Mouse (Mus musculus) mouse embryonic stem cell (cell line): ENCODE data around the gene 4930519P11Rik.

Experiments used
- in situ Hi-C, 2 experiments: fragments of 300-500 bp; cut with MboI; formaldehyde crosslinking; loops; 1 replicate in 1 of 2; 3 replicates in 1 of 2; pipeline ENCODE4 v1.14.3; 2019 to 2020; ENCODE audit warnings: low sequenced_read_pairs in 2 of 2, low pct_unique_long_range_greater_than_20kb in 1 of 2, mixed read lengths in 1 of 2; ENCODE audit not compliant: unreplicated experiment in 1 of 2

The 4930519P11Rik gene

DNA sequence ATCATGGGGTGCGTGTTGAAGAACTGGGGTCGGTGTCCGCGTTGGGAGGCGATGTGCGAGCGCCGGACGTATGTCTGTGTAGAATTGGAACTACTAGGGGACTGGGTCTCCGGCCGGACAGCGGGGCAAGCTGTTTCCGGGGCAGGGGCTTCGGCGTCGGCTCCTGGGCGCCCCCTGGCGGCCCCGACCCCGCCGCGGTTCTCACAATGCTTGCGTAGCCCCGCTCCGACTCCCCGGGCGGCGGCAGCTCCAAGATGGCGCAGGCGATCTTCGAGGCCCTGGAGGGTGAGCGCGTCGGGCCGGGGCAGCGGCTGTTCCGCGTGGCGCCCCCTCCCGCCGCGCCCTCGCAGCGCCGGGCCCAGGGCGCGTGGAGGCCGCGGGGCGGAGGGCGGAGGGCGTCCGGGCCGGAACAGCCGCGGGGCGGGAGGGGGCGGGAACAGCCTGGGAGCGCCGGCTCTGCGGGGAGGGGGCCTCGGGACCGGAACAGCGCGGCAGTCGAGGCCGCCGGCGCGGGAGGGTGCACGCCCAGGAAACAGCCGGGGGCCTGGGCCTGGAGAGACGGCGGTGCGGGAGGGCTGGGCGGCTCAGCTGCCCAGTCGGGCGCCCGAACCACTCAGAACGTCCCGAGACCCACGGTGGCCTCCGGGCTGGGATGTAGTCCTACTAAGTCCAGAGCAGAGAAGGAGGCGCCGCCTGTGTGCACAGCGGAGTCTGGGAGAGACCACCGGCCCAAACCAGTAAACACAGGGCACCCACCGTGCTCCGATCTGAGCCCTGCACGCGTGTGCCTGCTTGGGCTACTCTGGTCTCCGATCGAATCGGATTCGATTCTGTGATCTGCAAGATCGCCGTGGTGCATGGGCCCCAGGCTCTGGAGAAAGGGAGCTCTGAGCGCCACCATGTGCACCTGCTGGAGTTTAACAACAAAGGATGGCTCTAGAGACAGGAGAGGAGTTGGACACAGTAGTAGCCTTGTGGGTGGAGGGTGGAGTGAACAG is at the start of gene 4930519P11Rik, which contains the start of gene Zfp341:
Gene 4930519P11Rik (minus strand): TSS at position 320 of the 998 bp plus-strand sequence.
Gene Zfp341 (plus strand): TSS at position 180 of the 998 bp plus-strand sequence.
- in situ Hi-C loops: no loop called here

- in situ Hi-C loops: no loop called here
Measured at GRCm38 (mm10) chr2:154659531-154660074, 46.4 kb upstream of the 4930519P11Rik start.

GRCm38 (mm10) chr2:154659070-154659469 is 45.8 kb upstream of the 4930519P11Rik start:
- in situ Hi-C loops: no loop called here

DNA sequence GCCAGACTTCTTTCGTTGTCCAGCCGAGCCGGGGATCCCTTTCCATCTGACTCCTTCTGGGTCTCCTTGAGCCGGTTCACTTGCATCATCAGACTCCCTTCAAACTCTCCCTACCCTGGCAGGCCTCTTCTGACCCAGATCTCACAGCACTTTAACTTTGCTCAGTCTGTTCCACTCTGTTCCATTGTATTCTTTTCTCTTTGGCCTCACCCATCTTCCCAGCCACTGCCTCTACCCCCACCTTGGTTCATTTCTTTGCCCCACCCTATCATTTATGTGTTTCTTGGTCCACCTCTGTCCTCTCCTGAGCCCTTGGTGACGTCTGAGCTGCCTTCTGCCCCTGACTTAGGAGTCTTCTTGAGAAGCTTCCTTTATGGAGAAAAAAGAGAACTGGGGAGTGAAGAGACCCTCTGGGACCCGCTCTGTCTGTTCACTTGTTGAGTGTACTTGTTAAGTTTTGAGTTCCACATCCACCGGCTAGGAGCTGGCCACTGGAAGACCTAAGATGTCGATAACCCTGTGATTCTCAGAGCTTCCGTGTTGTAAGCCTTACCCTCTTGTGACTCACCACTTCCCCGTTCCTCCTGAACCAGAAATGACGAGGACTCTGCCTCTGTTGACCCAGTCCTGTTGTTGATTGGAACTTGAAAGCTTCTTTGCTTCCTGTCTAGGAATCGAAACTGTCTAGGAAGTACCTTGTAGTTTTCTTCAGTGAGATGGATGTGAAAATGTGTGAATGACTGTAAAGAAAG is 44.4 kb upstream of the 4930519P11Rik start:
- in situ Hi-C loops: no loop called here

DNA sequence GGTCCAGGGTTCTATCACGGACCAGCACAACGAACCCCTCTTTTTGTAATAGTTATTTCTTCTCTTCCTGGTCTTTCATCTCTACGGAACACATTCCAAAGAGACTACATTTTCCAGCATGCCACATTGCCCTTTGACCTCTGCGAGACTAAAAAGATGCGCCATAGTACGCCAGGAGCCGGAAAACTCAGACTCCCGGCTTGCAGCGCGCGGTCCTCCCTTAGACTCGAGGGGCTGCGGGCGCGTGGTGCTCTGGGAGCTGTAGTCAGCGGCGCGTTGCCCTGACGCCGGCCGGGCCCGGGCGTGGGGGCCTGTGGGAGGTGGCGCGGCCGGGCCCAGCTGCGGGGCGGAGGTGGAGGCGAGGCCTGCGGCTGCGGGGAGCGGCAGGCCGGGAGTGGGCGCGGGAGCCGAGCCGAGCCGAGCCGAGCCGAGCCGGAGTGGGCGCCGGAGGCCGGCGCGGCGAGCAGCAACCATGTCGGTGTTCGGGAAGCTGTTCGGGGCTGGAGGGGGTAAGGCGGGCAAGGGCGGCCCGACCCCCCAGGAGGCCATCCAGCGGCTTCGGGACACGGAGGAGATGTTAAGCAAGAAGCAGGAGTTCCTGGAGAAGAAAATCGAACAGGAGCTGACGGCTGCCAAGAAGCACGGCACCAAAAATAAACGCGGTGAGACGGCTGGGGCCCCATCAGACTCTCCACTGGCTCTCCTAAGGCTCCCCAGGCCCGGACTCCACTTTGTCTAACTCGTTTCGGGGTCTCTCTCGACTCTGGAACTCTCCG is 43.7 kb upstream of the 4930519P11Rik start:
- in situ Hi-C loops: no loop called here

GRCm38 (mm10) chr2:154655878-154656414 is 42.7 kb upstream of the 4930519P11Rik start:
- in situ Hi-C loops: no loop called here

GRCm38 (mm10) chr2:154654976-154655375 is 41.7 kb upstream of the 4930519P11Rik start:
- in situ Hi-C loops: no loop called here

DNA sequence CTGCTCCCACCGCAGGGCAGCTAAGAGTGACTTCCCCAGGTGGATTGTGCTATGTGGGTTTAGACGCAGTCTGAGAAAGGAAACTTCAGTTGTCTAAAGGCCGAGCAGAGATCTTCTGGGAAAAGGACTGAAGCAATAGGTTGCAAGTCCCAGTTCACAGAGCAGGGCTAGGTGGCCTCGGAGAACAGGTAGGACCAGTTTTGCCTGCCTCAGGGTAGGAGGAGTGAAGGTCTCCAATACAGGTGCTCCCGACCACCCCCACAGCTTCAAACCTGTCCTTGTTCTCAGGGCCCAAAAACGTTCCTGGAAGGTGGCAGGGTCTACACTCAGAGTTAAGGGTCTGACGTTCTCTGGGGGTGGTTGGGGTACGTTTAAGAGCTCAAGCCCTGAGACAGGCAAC is 38.1 kb upstream of the 4930519P11Rik start, which contains the start of gene Chmp4b:
Gene Chmp4b (plus strand): TSS at position 343 of the 400 bp plus-strand sequence.
- in situ Hi-C loops: no loop called here

GRCm38 (mm10) chr2:154650404-154650803 is 37.2 kb upstream of the 4930519P11Rik start:
- in situ Hi-C loops: no loop called here

DNA sequence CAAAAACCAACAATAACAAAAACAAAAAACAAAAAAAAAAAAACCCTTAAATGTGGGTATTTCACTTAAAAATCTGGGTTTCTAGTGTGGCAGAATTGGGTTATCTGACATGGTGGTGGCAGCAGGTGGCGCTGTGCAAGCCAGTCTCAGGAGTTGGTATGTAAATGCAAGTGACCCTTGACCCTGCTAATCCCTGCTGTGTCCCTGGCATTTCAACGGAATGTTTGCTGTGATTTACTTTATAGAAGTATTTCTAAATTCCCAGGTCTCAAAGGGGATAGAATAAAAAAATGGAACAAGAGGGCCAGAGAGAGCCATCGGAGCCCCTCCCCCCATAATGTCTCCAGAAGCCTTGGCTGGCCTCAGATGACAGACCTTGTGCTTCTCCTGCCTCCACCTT is 34.8 kb upstream of the 4930519P11Rik start:
- in situ Hi-C loops: no loop called here

- in situ Hi-C loops: no loop called here
Measured at GRCm38 (mm10) chr2:154646634-154647033, 33.4 kb upstream of the 4930519P11Rik start.

- in situ Hi-C loops: no loop called here
Measured at GRCm38 (mm10) chr2:154642712-154643385, 29.6 kb upstream of the 4930519P11Rik start.

DNA sequence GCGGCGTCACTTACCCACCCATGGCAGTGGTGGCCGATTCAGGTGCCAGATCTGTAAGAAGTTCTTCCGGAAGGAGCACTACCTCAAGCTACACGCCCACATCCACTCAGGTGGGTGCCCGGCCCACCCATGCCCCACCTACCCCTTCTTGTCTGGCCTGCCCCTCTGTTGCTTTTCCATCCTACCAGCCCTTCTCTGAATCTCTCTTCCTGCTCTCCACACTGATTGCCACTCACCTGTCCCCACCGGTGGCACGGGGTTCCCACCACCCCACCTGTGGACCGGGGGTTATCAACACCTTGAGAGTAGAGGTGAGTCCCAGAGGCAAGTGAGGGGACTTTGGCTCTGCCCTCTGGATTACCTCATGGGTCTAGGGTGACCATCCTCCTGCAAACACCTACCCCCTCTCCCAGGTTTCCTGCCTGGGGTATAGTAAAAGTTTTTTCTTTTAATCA is 28.8 kb upstream of the 4930519P11Rik start:
- in situ Hi-C loops: no loop called here

DNA sequence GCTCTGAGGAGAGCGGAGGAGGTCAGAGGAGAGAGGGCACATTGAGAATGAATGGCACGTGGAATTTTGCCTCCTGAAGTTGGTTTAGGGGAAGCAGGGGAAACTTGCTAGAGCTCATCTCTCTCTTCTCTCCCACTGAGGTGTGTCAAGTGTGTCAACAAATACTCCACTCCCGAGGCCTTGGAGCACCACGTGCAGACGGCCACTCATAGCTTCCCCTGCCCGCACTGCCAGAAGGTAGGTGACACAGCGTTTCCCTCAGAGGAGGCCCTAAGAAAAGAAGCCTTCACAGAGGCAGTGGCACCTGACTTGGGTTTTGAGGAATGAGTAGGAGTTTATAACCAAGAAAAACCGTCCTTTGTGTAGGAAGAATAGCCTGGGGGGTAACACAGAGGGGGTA is 27.9 kb upstream of the 4930519P11Rik start:
- in situ Hi-C loops: no loop called here

DNA sequence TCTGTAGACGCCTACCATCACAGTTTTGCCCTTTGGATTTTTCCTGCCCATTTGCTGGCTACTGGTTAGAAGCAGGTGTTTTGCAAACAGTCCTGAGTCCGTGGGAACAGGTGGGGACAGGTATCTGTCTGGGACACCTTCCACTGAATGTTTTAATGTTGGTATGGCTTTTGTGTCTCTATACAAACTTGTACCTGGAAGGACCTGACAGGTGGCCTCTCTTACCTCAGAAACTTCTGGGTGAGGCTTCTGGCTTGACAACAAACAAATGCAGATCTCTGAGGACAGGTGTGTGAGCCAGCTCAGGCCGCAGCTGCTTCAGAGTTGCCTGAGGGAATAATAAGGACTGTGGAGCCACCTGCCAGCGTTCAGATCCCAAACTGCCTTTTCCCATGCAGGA is 25.9 kb upstream of the 4930519P11Rik start:
- in situ Hi-C loops: no loop called here

DNA sequence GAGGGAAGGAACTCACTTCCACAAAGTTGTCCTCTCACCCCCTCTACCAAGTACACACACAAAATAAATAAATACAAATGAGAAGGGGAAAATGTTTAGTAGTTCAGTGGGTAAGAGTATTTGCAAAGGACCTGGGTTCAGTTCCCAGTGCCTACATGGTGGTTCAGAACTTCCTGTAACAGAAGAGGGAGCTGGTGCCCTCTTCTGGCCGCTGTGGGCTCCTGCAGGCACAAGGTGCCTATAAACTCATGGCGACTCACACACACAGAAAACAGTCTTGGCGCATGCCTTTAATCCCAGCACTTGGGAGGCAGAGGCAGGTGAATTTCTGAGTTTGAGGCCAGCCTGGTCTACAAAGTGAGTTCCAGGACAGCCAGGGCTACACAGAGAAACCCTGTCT is 25.3 kb upstream of the 4930519P11Rik start:
- in situ Hi-C loops: no loop called here

GRCm38 (mm10) chr2:154635826-154636225 is 22.6 kb upstream of the 4930519P11Rik start:
- in situ Hi-C loops: no loop called here
